Mouse (Mus musculus) hindbrain, embryonic 10.5 days (tissue): ENCODE results near the gene Erfe. TPM values are rescaled to one million over a fixed set of nuclear protein-coding genes. Genes with fewer than 3 reads are reported as not detected.

ENCODE experiments used
- DNase-seq: peaks from one replicate; pipeline ENCODE4 v3.0.0-alpha.2; 2017; ENCODE audit warnings: low spot score
- H3K27ac ChIP-seq: fragments of 300-500 bp; sonication (generic); 2 replicates; pipeline ENCODE4 v1.5.1; 2016; ENCODE audit warnings: mild to moderate bottlenecking, moderate library complexity
- H3K27me3 ChIP-seq: fragments of 300-500 bp; sonication (generic); 2 replicates; pipeline ENCODE4 v1.6.1; 2016; ENCODE audit warnings: mild to moderate bottlenecking; ENCODE audit not compliant: poor library complexity, insufficient read depth, severe bottlenecking
- H3K36me3 ChIP-seq: fragments of 300-500 bp; sonication (generic); 2 replicates; pipeline ENCODE4 v1.6.1; 2016; ENCODE audit warnings: mild to moderate bottlenecking, moderate library complexity
- H3K4me1 ChIP-seq: fragments of 300-500 bp; sonication (generic); replicated peaks from 2 replicates; pipeline ENCODE4 v1.6.1; 2016; ENCODE audit warnings: mild to moderate bottlenecking
- H3K4me3 ChIP-seq: fragments of 300-500 bp; sonication (generic); 2 replicates; pipeline ENCODE4 v1.5.1; 2016; ENCODE audit warnings: mild to moderate bottlenecking, moderate library complexity
- H3K9me3 ChIP-seq: fragments of 300-500 bp; sonication (generic); 2 replicates; pipeline ENCODE4 v1.6.1; 2016; ENCODE audit warnings: mild to moderate bottlenecking, moderate library complexity
- WGBS: fragments of 180-500 bp; shearing (Covaris S2); methylation state at CpG from one replicate; pipeline ENCODE4 v1.1.7; 2016; 5-methylcytosine and 5-hydroxymethylcytosine counted together
- polyA plus RNA-seq: library from polyadenylated mRNA; unstranded; fragments of >200 nt; fragmentation: Nextera tagmentation; extraction: Ambion mirVana; gene quantifications from 2 replicates; pipeline ENCODE4 v1.2.1, GENCODE M21; 2016

The Erfe gene
- polyA plus RNA-seq, 1 experiment from 2014 or later = 0.85 TPM

DNA sequence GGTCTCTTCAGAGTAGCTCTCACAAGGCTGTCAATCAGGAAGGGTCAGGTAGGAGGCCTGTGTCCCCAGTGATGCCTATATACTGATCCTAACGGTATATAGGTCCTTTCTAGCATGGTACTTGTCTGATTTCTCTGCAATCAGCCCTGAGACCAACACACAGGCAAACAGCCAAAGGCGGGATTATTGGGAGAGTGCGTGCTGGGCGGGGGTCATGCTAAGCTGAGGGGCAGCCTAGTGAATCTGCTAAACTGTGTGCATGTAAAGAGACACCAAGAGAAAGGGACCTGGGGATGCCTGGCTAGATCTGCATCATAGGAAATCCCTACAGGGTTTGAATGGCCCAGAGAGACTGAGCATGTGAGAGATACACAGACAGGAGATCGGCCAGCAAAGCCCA lies 49.1 kb downstream of the Erfe start:
- WGBS = 73% methylated on average over 5 of the region's 5 CpGs
- no peaks in the 10 kb centered on the region for H3K9me3 ChIP-seq
- H3K27ac ChIP-seq = peak overlapping the region; percentile 96
- DNase-seq = peak; percentile 12
- peaks cover 70% of the 10 kb centered on the region for H3K4me1 ChIP-seq
- H3K4me3 ChIP-seq = no peak overlapping the region
- peaks cover 6% of the 10 kb centered on the region; the same call in 1 of the 2 replicates for H3K27me3 ChIP-seq
- peaks cover 17% of the 10 kb centered on the region for H3K36me3 ChIP-seq

GRCm38 (mm10) chr1:91417991-91418390 lies 51.8 kb downstream of the Erfe start:
- 82% methylated on average over 1 of the region's 1 CpGs for WGBS

GRCm38 (mm10) chr1:91419862-91420600 lies 53.8 kb downstream of the Erfe start:
- Histone ChIP-seq H3K36me3 (no peaks in the 10 kb centered on the region; the same call in 1 of the 2 replicates), H3K27ac (peak overlapping the region; percentile 56; the same call in 1 of the 2 replicates), H3K4me1 (peaks cover 34% of the 10 kb centered on the region), H3K4me3 (no peak overlapping the region), H3K27me3 (no peaks in the 10 kb centered on the region), H3K9me3 (no peaks in the 10 kb centered on the region)
- DNase-seq = peak; percentile 16
- WGBS = 68% methylated on average over 10 of the region's 10 CpGs

More at GRCm38 (mm10) chr1:91417991-91418390, 51.8 kb downstream of the Erfe start:
- peaks cover 50% of the 10 kb centered on the region for H3K4me1 ChIP-seq
- H3K27ac ChIP-seq = no peak overlapping the region; the same call in 1 of the 2 replicates
- H3K9me3 ChIP-seq = no peaks in the 10 kb centered on the region
- no peaks in the 10 kb centered on the region; the same call in 1 of the 2 replicates for H3K27me3 ChIP-seq
- H3K36me3 ChIP-seq = no peaks in the 10 kb centered on the region; the same call in 1 of the 2 replicates
- no peak overlapping the region for H3K4me3 ChIP-seq
- DNase-seq = no peak

- H3K36me3 ChIP-seq = no peaks in the 10 kb centered on the region; the same call in 1 of the 2 replicates
- H3K9me3 ChIP-seq = no peaks in the 10 kb centered on the region
- H3K27me3 ChIP-seq = no peaks in the 10 kb centered on the region
- H3K27ac ChIP-seq = peak overlapping the region; percentile 56; the same call in 1 of the 2 replicates
- no peak overlapping the region for H3K4me3 ChIP-seq
- WGBS = 95% methylated on average over 8 of the region's 8 CpGs
- H3K4me1 ChIP-seq = peaks cover 28% of the 10 kb centered on the region
- DNase-seq = no peak
Measured at GRCm38 (mm10) chr1:91420601-91421065, 54.4 kb downstream of the Erfe start.

Other genes with a start within 250 kb of the Erfe start
- 0.57 and 0.58 TPM in 2 replicates for gene Rbm44, start 221.3 kb upstream of the Erfe start, polyA plus RNA-seq
- gene Ramp1, start 186.6 kb upstream of the Erfe start, polyA plus RNA-seq = 0.51 and 0.81 TPM in 2 replicates
- 86.2 and 87.1 TPM in 2 replicates for gene Ube2f, start 116.1 kb upstream of the Erfe start, polyA plus RNA-seq
- gene Scly, start 68.1 kb upstream of the Erfe start, polyA plus RNA-seq = 17.9 and 19.1 TPM in 2 replicates
- 0.05 TPM in 1 of 2 replicates, not detected in the other for gene Espnl, start 44.4 kb upstream of the Erfe start, polyA plus RNA-seq
- gene Klhl30, start 15.4 kb upstream of the Erfe start, polyA plus RNA-seq = 0.35 and 0.47 TPM in 2 replicates
- 165 and 173 TPM in 2 replicates for gene Ilkap, start 32.4 kb downstream of the Erfe start, polyA plus RNA-seq
- 285 and 401 TPM in 2 replicates for gene Hes6, start 47.6 kb downstream of the Erfe start, polyA plus RNA-seq
- gene Per2, start 92.9 kb downstream of the Erfe start, polyA plus RNA-seq = 1.9 and 2.4 TPM in 2 replicates
- gene Traf3ip1, start 128.2 kb downstream of the Erfe start, polyA plus RNA-seq = 9.3 and 11.0 TPM in 2 replicates
- 8.9 and 10.8 TPM in 2 replicates for gene Asb1, start 174.1 kb downstream of the Erfe start, polyA plus RNA-seq